Mouse (Mus musculus): ENCODE results near the gene Ptprc. TPM values are rescaled to one million over a fixed set of nuclear protein-coding genes. Genes with fewer than 3 reads are reported as not detected.
A peak's percentile ranks its signal among the peaks of the same experiment; 100 is the strongest.

Ptprc gene
- polyA plus RNA-seq, 1 experiment from 2014 or later: 5.3 TPM

GRCm38 (mm10) chr1:138126843-138127242 lies 48.7 kb downstream of the Ptprc start:
- no peak overlapping the region for H3K27ac ChIP-seq (ENCODE audit: low read depth)
- H3K9me3 ChIP-seq (ENCODE audit: control insufficient read depth, low read length): no peaks in the 10 kb centered on the region
- H3K9ac ChIP-seq (ENCODE audit: low read length): no peak overlapping the region
- ATAC-seq (replicated peaks; ENCODE audit: low FRiP score, low TSS enrichment, low read depth): no peak
- WGBS: 74% methylated on average over 8 of the region's 8 CpGs
- no peak overlapping the region for H3K4me2 ChIP-seq (ENCODE audit: low read length)
- no peaks in the 10 kb centered on the region for H3K36me3 ChIP-seq (ENCODE audit: control insufficient read depth, insufficient read depth, low read length)
- H3K4me1 ChIP-seq (replicated peaks; ENCODE audit: control insufficient read depth, insufficient read depth, low read length): no peaks in the 10 kb centered on the region
- no peak overlapping the region for H3K4me3 ChIP-seq (ENCODE audit: low read depth, low read length)
- DNase-seq (ENCODE audit: low spot score): no peak
- H3K27me3 ChIP-seq (replicated peaks; ENCODE audit: control insufficient read depth, insufficient read depth, low read length): no peaks in the 10 kb centered on the region

DNA sequence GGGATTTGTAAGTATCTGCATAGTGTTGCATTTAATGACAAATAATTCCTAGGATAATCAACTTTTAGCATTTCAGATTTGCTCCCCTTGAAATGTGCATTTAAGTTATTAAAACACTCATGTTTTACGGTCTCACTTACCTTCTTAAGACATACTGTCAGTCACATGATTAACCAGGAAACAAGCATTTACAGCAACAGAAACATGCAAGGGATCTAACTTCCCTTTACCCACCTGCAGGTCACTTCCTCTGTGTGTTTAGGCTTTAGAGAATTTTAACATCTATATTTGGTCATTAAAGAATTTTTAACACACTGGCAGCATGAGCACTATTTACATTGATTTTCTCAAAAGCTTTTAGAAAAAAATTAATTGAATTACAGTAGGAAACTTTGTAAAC lies 50.2 kb downstream of the Ptprc start:
- no peak overlapping the region for H3K4me3 ChIP-seq (ENCODE audit: low read depth, low read length)
- no peak overlapping the region for H3K27ac ChIP-seq (ENCODE audit: low read depth)
- no peaks in the 10 kb centered on the region for H3K9me3 ChIP-seq (ENCODE audit: control insufficient read depth, low read length)
- no peak overlapping the region for H3K9ac ChIP-seq (ENCODE audit: low read length)
- H3K27me3 ChIP-seq (replicated peaks; ENCODE audit: control insufficient read depth, insufficient read depth, low read length): no peaks in the 10 kb centered on the region
- no peak for DNase-seq (ENCODE audit: low spot score)
- ATAC-seq (replicated peaks; ENCODE audit: low FRiP score, low TSS enrichment, low read depth): no peak
- H3K4me1 ChIP-seq (replicated peaks; ENCODE audit: control insufficient read depth, insufficient read depth, low read length): no peaks in the 10 kb centered on the region
- 77% methylated on average over 1 of the region's 1 CpGs for WGBS
- H3K4me2 ChIP-seq (ENCODE audit: low read length): no peak overlapping the region
- no peaks in the 10 kb centered on the region for H3K36me3 ChIP-seq (ENCODE audit: control insufficient read depth, insufficient read depth, low read length)

GRCm38 (mm10) chr1:138123866-138124265 lies 51.6 kb downstream of the Ptprc start:
- ATAC-seq (replicated peaks; ENCODE audit: low FRiP score, low TSS enrichment, low read depth) (no peak), DNase-seq (ENCODE audit: low spot score) (no peak)
- Histone ChIP-seq H3K9me3 (ENCODE audit: control insufficient read depth, low read length) (no peaks in the 10 kb centered on the region), H3K36me3 (ENCODE audit: control insufficient read depth, insufficient read depth, low read length) (no peaks in the 10 kb centered on the region), H3K9ac (ENCODE audit: low read length) (no peak overlapping the region), H3K27ac (ENCODE audit: low read depth) (no peak overlapping the region), H3K4me1 (replicated peaks; ENCODE audit: control insufficient read depth, insufficient read depth, low read length) (no peaks in the 10 kb centered on the region), H3K4me2 (ENCODE audit: low read length) (no peak overlapping the region), H3K27me3 (replicated peaks; ENCODE audit: control insufficient read depth, insufficient read depth, low read length) (no peaks in the 10 kb centered on the region), H3K4me3 (ENCODE audit: low read depth, low read length) (no peak overlapping the region)
- 47% methylated on average over 3 of the region's 3 CpGs for WGBS

DNA sequence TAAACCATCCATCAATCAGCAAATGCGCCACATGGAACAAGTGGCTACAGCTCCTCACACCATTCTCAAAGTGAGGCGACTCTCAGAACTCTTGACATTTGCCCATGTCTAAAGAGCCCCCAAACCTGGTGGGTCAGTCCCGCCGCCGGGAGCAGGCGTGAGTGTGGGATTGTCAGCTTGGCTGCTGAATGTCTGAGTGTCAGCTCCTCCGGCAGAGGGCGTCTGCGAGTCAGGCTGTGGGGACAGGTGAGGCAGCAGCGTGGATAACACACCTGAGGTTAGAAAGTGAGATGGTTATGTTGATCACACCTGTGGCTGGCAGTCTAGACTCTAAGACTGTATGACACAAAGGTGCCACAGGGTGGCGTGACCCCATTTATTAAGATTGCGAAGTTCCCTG lies 55.6 kb downstream of the Ptprc start:
- Histone ChIP-seq H3K27me3 (replicated peaks; ENCODE audit: control insufficient read depth, insufficient read depth, low read length) (no peaks in the 10 kb centered on the region), H3K4me2 (ENCODE audit: low read length) (no peak overlapping the region), H3K9me3 (ENCODE audit: control insufficient read depth, low read length) (no peaks in the 10 kb centered on the region), H3K4me1 (replicated peaks; ENCODE audit: control insufficient read depth, insufficient read depth, low read length) (no peaks in the 10 kb centered on the region), H3K27ac (ENCODE audit: low read depth) (no peak overlapping the region), H3K9ac (ENCODE audit: low read length) (no peak overlapping the region), H3K36me3 (ENCODE audit: control insufficient read depth, insufficient read depth, low read length) (no peaks in the 10 kb centered on the region), H3K4me3 (ENCODE audit: low read depth, low read length) (no peak overlapping the region)
- WGBS: 52% methylated on average over 12 of the region's 12 CpGs
- no peak for ATAC-seq (replicated peaks; ENCODE audit: low FRiP score, low TSS enrichment, low read depth)
- DNase-seq (ENCODE audit: low spot score): no peak

DNA sequence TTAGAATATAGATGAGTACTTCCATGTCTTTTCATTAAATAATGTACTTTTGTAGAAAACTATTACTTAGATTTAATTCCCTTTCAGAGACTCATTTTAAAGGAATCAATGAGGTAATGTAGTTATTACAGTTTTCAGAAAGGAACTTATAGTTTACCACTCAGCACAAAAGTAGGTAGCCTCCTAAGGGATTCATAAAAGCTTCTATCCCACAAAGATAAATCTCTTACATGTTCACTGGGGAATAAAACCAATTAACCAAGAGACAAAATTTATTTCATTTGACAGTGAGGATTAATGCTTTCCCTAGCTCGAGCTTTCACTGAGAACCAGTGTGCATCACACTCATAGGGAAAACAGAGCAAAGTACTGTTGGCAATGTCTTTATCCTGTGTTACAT lies 82.3 kb downstream of the Ptprc start:
- Histone ChIP-seq H3K4me2 (ENCODE audit: low read length) (no peak overlapping the region), H3K9me3 (ENCODE audit: control insufficient read depth, low read length) (no peaks in the 10 kb centered on the region), H3K4me1 (replicated peaks; ENCODE audit: control insufficient read depth, insufficient read depth, low read length) (no peaks in the 10 kb centered on the region), H3K27ac (ENCODE audit: low read depth) (no peak overlapping the region), H3K27me3 (replicated peaks; ENCODE audit: control insufficient read depth, insufficient read depth, low read length) (no peaks in the 10 kb centered on the region), H3K36me3 (ENCODE audit: control insufficient read depth, insufficient read depth, low read length) (no peaks in the 10 kb centered on the region), H3K9ac (ENCODE audit: low read length) (no peak overlapping the region), H3K4me3 (ENCODE audit: low read depth, low read length) (no peak overlapping the region)
- ATAC-seq (replicated peaks; ENCODE audit: low FRiP score, low TSS enrichment, low read depth) (no peak), DNase-seq (ENCODE audit: low spot score) (no peak)
- 50% methylated on average over 1 of the region's 1 CpGs for WGBS

- no peaks in the 10 kb centered on the region for H3K9me3 ChIP-seq (ENCODE audit: control insufficient read depth, low read length)
- no peaks in the 10 kb centered on the region for H3K27me3 ChIP-seq (replicated peaks; ENCODE audit: control insufficient read depth, insufficient read depth, low read length)
- 6% methylated on average over 1 of the region's 1 CpGs for WGBS
- no peak overlapping the region for H3K4me2 ChIP-seq (ENCODE audit: low read length)
- no peak overlapping the region for H3K27ac ChIP-seq (ENCODE audit: low read depth)
- no peak overlapping the region for H3K9ac ChIP-seq (ENCODE audit: low read length)
- H3K4me3 ChIP-seq (ENCODE audit: low read depth, low read length): no peak overlapping the region
- no peaks in the 10 kb centered on the region for H3K36me3 ChIP-seq (ENCODE audit: control insufficient read depth, insufficient read depth, low read length)
- no peaks in the 10 kb centered on the region for H3K4me1 ChIP-seq (replicated peaks; ENCODE audit: control insufficient read depth, insufficient read depth, low read length)
- no peak for ATAC-seq (replicated peaks; ENCODE audit: low FRiP score, low TSS enrichment, low read depth)
- peak; percentile 57 for DNase-seq (ENCODE audit: low spot score)
Measured at GRCm38 (mm10) chr1:138085810-138086209, 89.7 kb downstream of the Ptprc start.

DNA sequence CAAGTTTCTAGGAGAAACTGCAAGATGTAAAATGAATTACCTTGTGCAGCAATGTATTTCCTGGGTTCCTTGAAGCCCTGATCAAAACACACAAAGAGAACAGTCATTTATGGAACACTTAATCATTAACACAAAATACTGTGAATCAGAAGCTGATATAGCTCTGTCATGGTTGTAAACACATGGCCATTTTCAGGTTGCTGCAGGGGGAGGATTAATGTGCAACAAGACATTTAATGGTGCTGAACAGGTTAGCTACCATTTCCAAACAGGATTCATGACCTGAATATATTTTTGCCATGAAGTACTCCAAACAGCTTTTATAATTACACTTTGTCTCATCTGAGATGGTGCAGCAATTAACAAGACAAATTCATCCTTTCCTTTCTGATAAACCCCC lies 91.8 kb downstream of the Ptprc start:
- Histone ChIP-seq H3K27me3 (replicated peaks; ENCODE audit: control insufficient read depth, insufficient read depth, low read length) (no peaks in the 10 kb centered on the region), H3K4me3 (ENCODE audit: low read depth, low read length) (no peak overlapping the region), H3K4me2 (ENCODE audit: low read length) (no peak overlapping the region), H3K27ac (ENCODE audit: low read depth) (no peak overlapping the region), H3K4me1 (replicated peaks; ENCODE audit: control insufficient read depth, insufficient read depth, low read length) (no peaks in the 10 kb centered on the region), H3K9me3 (ENCODE audit: control insufficient read depth, low read length) (no peaks in the 10 kb centered on the region), H3K36me3 (ENCODE audit: control insufficient read depth, insufficient read depth, low read length) (no peaks in the 10 kb centered on the region), H3K9ac (ENCODE audit: low read length) (no peak overlapping the region)
- no peak for DNase-seq (ENCODE audit: low spot score)
- ATAC-seq (replicated peaks; ENCODE audit: low FRiP score, low TSS enrichment, low read depth): no peak

GRCm38 (mm10) chr1:138080308-138080707 lies 95.2 kb downstream of the Ptprc start:
- Histone ChIP-seq H3K27ac (ENCODE audit: low read depth) (no peak overlapping the region), H3K4me1 (replicated peaks; ENCODE audit: control insufficient read depth, insufficient read depth, low read length) (no peaks in the 10 kb centered on the region), H3K27me3 (replicated peaks; ENCODE audit: control insufficient read depth, insufficient read depth, low read length) (no peaks in the 10 kb centered on the region), H3K9ac (ENCODE audit: low read length) (no peak overlapping the region), H3K4me3 (ENCODE audit: low read depth, low read length) (no peak overlapping the region), H3K4me2 (ENCODE audit: low read length) (no peak overlapping the region), H3K36me3 (ENCODE audit: control insufficient read depth, insufficient read depth, low read length) (no peaks in the 10 kb centered on the region), H3K9me3 (ENCODE audit: control insufficient read depth, low read length) (no peaks in the 10 kb centered on the region)
- ATAC-seq (replicated peaks; ENCODE audit: low FRiP score, low TSS enrichment, low read depth) (no peak), DNase-seq (ENCODE audit: low spot score) (no peak)
- WGBS: 100% methylated on average over 1 of the region's 1 CpGs

DNA sequence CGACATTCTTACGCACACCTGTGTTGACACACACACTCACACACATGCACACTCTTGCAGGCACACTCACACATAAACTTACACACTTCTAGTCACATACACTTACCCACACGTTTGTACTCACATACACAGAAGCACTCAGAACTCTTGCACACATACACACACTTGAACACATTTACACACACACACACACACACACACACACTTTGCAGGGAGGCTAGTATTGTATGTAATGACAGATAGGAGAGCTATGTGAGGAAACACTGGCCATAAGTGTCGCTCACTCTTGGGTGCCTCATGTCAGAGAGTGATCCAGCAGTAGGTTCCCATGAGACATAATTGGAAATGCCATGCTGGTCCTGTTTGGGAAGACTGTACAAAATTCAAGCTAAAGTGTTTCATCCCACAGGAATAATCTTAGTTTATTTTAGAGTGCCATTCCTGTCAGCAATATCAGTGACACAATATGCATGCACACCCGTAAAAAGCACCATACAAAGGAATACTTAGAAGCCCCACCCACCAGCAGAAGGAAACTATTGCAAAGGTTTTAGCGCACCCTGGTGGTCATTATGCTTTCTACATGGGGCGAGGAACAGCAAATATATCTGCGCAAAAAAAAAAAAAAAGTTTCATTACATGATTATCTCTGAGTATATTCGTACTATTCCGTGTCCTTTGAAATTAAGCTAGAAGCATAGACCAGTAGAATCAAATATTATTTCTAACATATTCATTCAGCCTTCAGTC lies 131.1 kb downstream of the Ptprc start:
- Histone ChIP-seq H3K4me2 (ENCODE audit: low read length) (no peak overlapping the region), H3K36me3 (ENCODE audit: control insufficient read depth, insufficient read depth, low read length) (no peaks in the 10 kb centered on the region), H3K4me1 (replicated peaks; ENCODE audit: control insufficient read depth, insufficient read depth, low read length) (no peaks in the 10 kb centered on the region), H3K27me3 (replicated peaks; ENCODE audit: control insufficient read depth, insufficient read depth, low read length) (no peaks in the 10 kb centered on the region), H3K27ac (ENCODE audit: low read depth) (no peak overlapping the region), H3K9me3 (ENCODE audit: control insufficient read depth, low read length) (no peaks in the 10 kb centered on the region), H3K4me3 (ENCODE audit: low read depth, low read length) (no peak overlapping the region), H3K9ac (ENCODE audit: low read length) (no peak overlapping the region)
- ATAC-seq (replicated peaks; ENCODE audit: low FRiP score, low TSS enrichment, low read depth): peak; percentile 68; the same call in 1 of the 2 replicates
- peak; percentile 85 for DNase-seq (ENCODE audit: low spot score)
- whole genome bisulfite sequencing: 36% methylated on average over 10 of the region's 10 CpGs

Data from intestine, embryonic 14.5 days (tissue).